Mouse (Mus musculus) ovary, postnatal 14 days (tissue): ENCODE results near the gene Ncoa1.

Experiments used
- DNase-seq: peaks from one replicate; pipeline ENCODE4 v3.0.0; 2022; ENCODE audit warnings: low spot score

Gene Ncoa1

DNA sequence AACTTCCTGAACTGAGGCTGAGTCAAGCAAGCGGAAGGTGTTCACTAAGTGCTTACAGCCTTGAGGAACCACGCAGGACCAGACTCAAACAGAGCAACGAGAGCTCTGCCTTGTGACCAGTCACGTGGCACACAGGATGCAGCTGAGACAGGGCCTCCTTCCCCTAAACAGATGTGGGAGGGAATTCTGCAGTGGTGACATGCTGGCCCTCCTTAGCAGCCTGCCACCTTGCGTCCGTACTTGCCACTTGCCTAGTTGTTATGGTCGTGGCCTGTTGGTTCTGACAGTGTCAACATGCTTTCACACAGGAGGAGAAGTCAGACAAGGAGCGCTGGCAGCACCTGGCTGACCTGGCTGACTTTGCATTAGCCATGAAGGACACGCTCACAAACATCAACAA, 265.8 kb downstream of the Ncoa1 start:
- DNase-seq: no peak

GRCm38 (mm10) chr12:4209196-4209595, 267.8 kb downstream of the Ncoa1 start:
- DNase-seq: no peak

DNA sequence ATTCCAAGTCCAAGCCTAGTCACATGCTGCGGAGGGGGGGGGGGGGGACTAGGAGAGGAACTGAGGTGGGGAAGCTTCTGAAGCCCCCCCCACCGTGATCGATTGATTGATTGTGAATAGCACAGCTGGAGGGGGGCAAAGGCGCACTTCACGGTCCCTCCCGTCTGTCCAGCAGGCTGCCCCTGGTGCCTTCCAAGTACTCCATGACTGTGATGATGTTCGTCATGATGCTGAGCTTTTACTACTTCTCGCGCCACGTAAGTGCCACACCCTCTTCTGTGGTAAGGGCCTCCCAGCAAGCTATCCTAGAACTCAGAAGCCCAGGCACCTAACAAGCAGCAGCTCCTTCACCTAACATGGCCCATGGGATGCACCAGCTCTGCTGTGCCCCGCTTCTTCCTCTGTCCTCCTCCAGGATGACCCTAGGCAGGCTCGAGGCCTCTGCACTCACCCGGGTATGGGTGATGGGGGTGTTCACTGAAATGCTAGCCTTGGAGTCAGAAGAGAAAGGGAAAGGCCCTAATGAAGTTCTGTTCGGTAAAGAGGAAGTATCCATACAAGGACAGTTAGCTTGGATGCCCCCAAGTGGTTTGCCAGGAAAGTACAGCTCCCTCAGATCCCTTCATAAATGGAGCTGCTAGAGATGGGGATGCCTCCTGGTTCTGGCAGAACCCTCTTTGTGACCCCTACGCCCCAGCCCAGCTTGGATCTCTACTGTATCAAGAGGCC, 268.4 kb downstream of the Ncoa1 start:
- DNase-seq: peak; percentile 47

GRCm38 (mm10) chr12:4206106-4206505, 270.9 kb downstream of the Ncoa1 start:
- no peak for DNase-seq

DNA sequence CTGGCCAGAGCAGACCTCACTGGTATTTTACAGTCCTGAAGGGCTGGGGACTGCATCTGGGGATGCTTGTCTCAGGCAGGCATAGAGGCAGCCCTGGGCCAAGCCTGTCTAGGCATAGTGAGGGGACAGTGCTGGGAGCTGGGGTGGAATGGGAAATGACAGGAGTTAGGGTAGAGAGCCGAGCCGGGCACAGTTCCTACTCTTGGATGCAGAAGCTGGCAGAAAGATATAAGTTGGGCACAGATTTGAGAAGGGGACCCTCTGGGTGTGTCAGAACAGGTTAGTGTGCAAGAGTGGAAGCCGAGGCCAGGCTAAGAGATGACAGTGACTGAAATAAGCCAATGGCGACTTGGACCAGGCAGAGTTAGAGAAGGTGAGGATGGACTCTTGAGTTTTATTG, 274.8 kb downstream of the Ncoa1 start:
- no peak for DNase-seq

DNA sequence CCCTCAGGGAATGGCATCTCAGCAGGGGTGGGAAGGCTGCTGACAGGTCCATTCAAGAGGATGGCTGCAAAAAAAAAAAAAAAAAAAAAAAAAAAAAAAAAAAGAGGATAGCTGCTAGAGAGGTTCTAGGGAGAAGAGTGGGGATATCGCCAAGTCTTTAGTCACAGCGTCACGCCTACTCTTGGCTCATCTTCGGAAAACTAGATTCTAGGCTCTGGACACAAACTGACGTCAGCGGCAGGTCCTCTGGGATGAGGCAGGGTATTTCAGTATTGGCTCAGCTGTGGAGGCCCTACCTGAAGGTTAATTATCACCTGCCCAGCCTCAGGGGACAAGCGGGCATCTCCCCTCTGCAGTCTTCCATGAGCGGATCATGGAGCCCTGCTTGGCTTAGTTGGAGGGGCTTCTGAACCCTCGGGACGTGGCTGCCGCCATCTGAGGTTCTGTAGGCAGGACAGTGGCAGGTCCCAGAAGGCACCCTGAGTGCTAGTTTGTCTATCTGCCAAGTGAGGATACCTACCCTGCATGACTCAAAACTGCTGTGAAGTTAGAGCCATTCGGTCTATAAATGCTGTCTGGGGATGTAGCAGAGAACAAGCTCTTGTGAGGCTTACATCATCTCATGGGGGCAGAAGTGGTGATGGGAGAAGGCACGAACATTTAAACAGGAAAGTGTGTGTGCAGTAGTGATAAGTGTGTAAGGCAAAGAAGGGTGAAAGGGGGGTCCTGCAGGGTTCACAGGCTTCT, 275.4 kb downstream of the Ncoa1 start:
- DNase-seq: no peak

- DNase-seq: no peak
Observed at GRCm38 (mm10) chr12:4199271-4199670, 277.7 kb downstream of the Ncoa1 start.

- DNase-seq: no peak
Observed at GRCm38 (mm10) chr12:4198702-4199101, 278.3 kb downstream of the Ncoa1 start.
